8 mouse cellular contexts compared by ENCODE assay signal in genomic region chr10:127069281-127070189, GRCm38 (mm10). TPM values are rescaled to one million over a fixed set of nuclear protein-coding genes. Genes with fewer than 3 reads are reported as not detected.
A peak's percentile ranks its signal among the peaks of the same experiment; 100 is the strongest.
DNase-seq lines count a peak whose midpoint lies in the region; ATAC-seq and TF ChIP-seq lines count a peak whose summit lies in the region.

No protein-coding gene starts in this region.

- peak overlapping the region; percentile 58 for H3K9ac ChIP-seq in lung, embryonic 15.5 days
- peak overlapping the region; percentile 78 for H3K9ac ChIP-seq in forebrain, embryonic 13.5 days
- peak overlapping the region; percentile 67 for H3K9ac ChIP-seq in liver, embryonic 16.5 days (ENCODE audit: low read depth, low read length)

- ATAC-seq in lung, embryonic 15.5 days (ENCODE audit: borderline replicate concordance, extremely low read depth, low FRiP score, low TSS enrichment): peak; percentile 54
- peak; percentile 76 for ATAC-seq in forebrain, embryonic 13.5 days
- ATAC-seq in liver, embryonic 16.5 days (ENCODE audit: low read depth): peak; percentile 20; the same call in 1 of the 2 replicates

- 4% methylated on average over 30 of the region's 30 CpGs for WGBS in lung, embryonic 15.5 days
- WGBS in forebrain, embryonic 13.5 days: 9% methylated on average over 30 of the region's 30 CpGs
- WGBS in liver, embryonic 16.5 days (ENCODE audit: insufficient replicate concordance): 5% methylated on average over 30 of the region's 30 CpGs

- DNase-seq in lung, postnatal 25 days (ENCODE audit: low spot score): no peak
- DNase-seq in brain, embryonic 14.5 days (ENCODE audit: low read depth): peak; percentile 94
- no peak for DNase-seq in adrenal gland, postnatal 25 days
- no peak for DNase-seq in kidney, postnatal 25 days
- DNase-seq in kidney, adult 11 months: no peak

- no peak for TF ChIP-seq POLR2A in brain, embryonic 14.5 days (IDR thresholded peaks at IDR 0.05; ENCODE audit: borderline replicate concordance, extremely low read depth, insufficient read depth, insufficient read length, poor library complexity, severe bottlenecking)

- no peaks in the 10 kb centered on the region for H3K9me3 ChIP-seq in lung, embryonic 15.5 days
- H3K9me3 ChIP-seq in forebrain, embryonic 13.5 days (replicated peaks): no peaks in the 10 kb centered on the region
- no peaks in the 10 kb centered on the region for H3K9me3 ChIP-seq in liver, embryonic 16.5 days (replicated peaks; ENCODE audit: control insufficient read depth, low read length)

- peak overlapping the region; percentile 90 for H3K27ac ChIP-seq in lung, embryonic 15.5 days
- peak overlapping the region; percentile 95 for H3K27ac ChIP-seq in forebrain, embryonic 13.5 days
- peak overlapping the region; percentile 78 for H3K27ac ChIP-seq in liver, embryonic 16.5 days (ENCODE audit: low read length)

- H3K27me3 ChIP-seq in lung, embryonic 15.5 days: no peaks in the 10 kb centered on the region
- no peaks in the 10 kb centered on the region for H3K27me3 ChIP-seq in forebrain, embryonic 13.5 days
- H3K27me3 ChIP-seq in liver, embryonic 16.5 days (ENCODE audit: control insufficient read depth, insufficient read depth, low read depth, low read length): no peaks in the 10 kb centered on the region

- peak overlapping the region; percentile 57 for H3K4me3 ChIP-seq in lung, embryonic 15.5 days
- peak overlapping the region; percentile 58 for H3K4me3 ChIP-seq in forebrain, embryonic 13.5 days
- peak overlapping the region; percentile 73 for H3K4me3 ChIP-seq in liver, embryonic 16.5 days (ENCODE audit: low read depth, low read length)

- peak overlapping the region; percentile 83 for H3K4me2 ChIP-seq in lung, embryonic 15.5 days
- H3K4me2 ChIP-seq in forebrain, embryonic 13.5 days: peak overlapping the region; percentile 97
- H3K4me2 ChIP-seq in liver, embryonic 16.5 days (ENCODE audit: low read depth, low read length): peak overlapping the region; percentile 77

- peaks cover 29% of the 10 kb centered on the region for H3K4me1 ChIP-seq in lung, embryonic 15.5 days
- peaks cover 48% of the 10 kb centered on the region for H3K4me1 ChIP-seq in forebrain, embryonic 13.5 days
- peaks cover 38% of the 10 kb centered on the region for H3K4me1 ChIP-seq in liver, embryonic 16.5 days (ENCODE audit: control insufficient read depth, low read depth, low read length)

- peaks cover 39% of the 10 kb centered on the region for H3K36me3 ChIP-seq in lung, embryonic 15.5 days
- peaks cover 42% of the 10 kb centered on the region for H3K36me3 ChIP-seq in forebrain, embryonic 13.5 days (ENCODE audit: poor library complexity, severe bottlenecking)
- H3K36me3 ChIP-seq in liver, embryonic 16.5 days (ENCODE audit: control insufficient read depth, insufficient read depth): peaks cover 25% of the 10 kb centered on the region

- no peak for TF ChIP-seq CTCF in brain, embryonic 14.5 days (IDR thresholded peaks at IDR 0.05; ENCODE audit: borderline replicate concordance, extremely low read depth, insufficient read depth, insufficient read length)

RNA-seq across cellular contexts. Expression of gene Tspan31, which starts 0.5 kb away (rescaled TPM):
- polyA plus RNA-seq in lung, embryonic 15.5 days (2015; fragmentation: Nextera tagmentation; extraction: Ambion mirVana): 161 and 175 TPM in 2 replicates
- polyA plus RNA-seq in brain, embryonic 14.5 days (2012; rRNA removed): 96.5 and 115 TPM in 2 replicates
- polyA plus RNA-seq in forebrain, embryonic 13.5 days (2015; fragmentation: Nextera tagmentation; extraction: Ambion mirVana): 133 and 141 TPM in 2 replicates
- polyA plus RNA-seq in liver, embryonic 16.5 days (2015; fragmentation: Nextera tagmentation; extraction: Ambion mirVana): 87.4 and 96.7 TPM in 2 replicates
- total RNA-seq in adrenal gland, postnatal 25 days (2021): 103 and 108 TPM in 2 replicates

RNA-seq across cellular contexts. Expression of gene Agap2, which starts 5.5 kb away (rescaled TPM):
- polyA plus RNA-seq in lung, embryonic 15.5 days (2015; fragmentation: Nextera tagmentation; extraction: Ambion mirVana): 0.05 and 0.07 TPM in 2 replicates
- polyA plus RNA-seq in brain, embryonic 14.5 days (2012; rRNA removed): 113 and 151 TPM in 2 replicates
- polyA plus RNA-seq in forebrain, embryonic 13.5 days (2015; fragmentation: Nextera tagmentation; extraction: Ambion mirVana): 1.5 and 1.7 TPM in 2 replicates
- polyA plus RNA-seq in liver, embryonic 16.5 days (2015; fragmentation: Nextera tagmentation; extraction: Ambion mirVana): 0.71 and 1.2 TPM in 2 replicates
- total RNA-seq in adrenal gland, postnatal 25 days (2021): 2.6 and 3.8 TPM in 2 replicates

RNA-seq across cellular contexts. Expression of gene Cdk4, which starts 6.2 kb away (rescaled TPM):
- polyA plus RNA-seq in lung, embryonic 15.5 days (2015; fragmentation: Nextera tagmentation; extraction: Ambion mirVana): 1,786 and 1,890 TPM in 2 replicates
- 871 and 1,231 TPM in 2 replicates for polyA plus RNA-seq in brain, embryonic 14.5 days (2012; rRNA removed)
- polyA plus RNA-seq in forebrain, embryonic 13.5 days (2015; fragmentation: Nextera tagmentation; extraction: Ambion mirVana): 2,414 and 2,431 TPM in 2 replicates
- polyA plus RNA-seq in liver, embryonic 16.5 days (2015; fragmentation: Nextera tagmentation; extraction: Ambion mirVana): 293 and 317 TPM in 2 replicates
- 218 and 247 TPM in 2 replicates for total RNA-seq in adrenal gland, postnatal 25 days (2021)

RNA-seq across cellular contexts. Expression of gene March9, which starts 9.6 kb away (rescaled TPM):
- polyA plus RNA-seq in lung, embryonic 15.5 days (2015; fragmentation: Nextera tagmentation; extraction: Ambion mirVana): 0.61 and 0.86 TPM in 2 replicates
- polyA plus RNA-seq in brain, embryonic 14.5 days (2012; rRNA removed): 35.9 and 51.7 TPM in 2 replicates
- polyA plus RNA-seq in forebrain, embryonic 13.5 days (2015; fragmentation: Nextera tagmentation; extraction: Ambion mirVana): 4.0 and 4.5 TPM in 2 replicates
- not detected in 2 replicates for polyA plus RNA-seq in liver, embryonic 16.5 days (2015; fragmentation: Nextera tagmentation; extraction: Ambion mirVana)
- total RNA-seq in adrenal gland, postnatal 25 days (2021): 8.6 and 10.9 TPM in 2 replicates

RNA-seq across cellular contexts. Expression of gene Cyp27b1, which starts 21.5 kb away (rescaled TPM):
- polyA plus RNA-seq in lung, embryonic 15.5 days (2015; fragmentation: Nextera tagmentation; extraction: Ambion mirVana): 0.16 and 0.25 TPM in 2 replicates
- 0.63 and 0.97 TPM in 2 replicates for polyA plus RNA-seq in brain, embryonic 14.5 days (2012; rRNA removed)
- 0.06 TPM in 1 of 2 replicates, not detected in the other for polyA plus RNA-seq in forebrain, embryonic 13.5 days (2015; fragmentation: Nextera tagmentation; extraction: Ambion mirVana)
- 0.04 TPM in 1 of 2 replicates, not detected in the other for polyA plus RNA-seq in liver, embryonic 16.5 days (2015; fragmentation: Nextera tagmentation; extraction: Ambion mirVana)
- total RNA-seq in adrenal gland, postnatal 25 days (2021): 0.33 TPM in 1 of 2 replicates, not detected in the other

Comparison
In these comparisons a context has a peak if more than half of its experiments do, and no peak if none do; other contexts are left out.
1. ATAC-seq: peak in every context shown above with its lines; median percentile 76 in forebrain, embryonic 13.5 days; 54 in lung, embryonic 15.5 days; 20 in liver, embryonic 16.5 days.
2. RNA of gene Agap2, which starts 5.5 kb away (polyA plus RNA-seq): 113 to 151 TPM in brain, embryonic 14.5 days; 1.5 to 1.7 TPM in forebrain, embryonic 13.5 days, 0.71 to 1.2 TPM in liver, embryonic 16.5 days and 0.05 to 0.07 TPM in lung, embryonic 15.5 days; every median in the first group is over 10 times any median in the second.
3. Peak in every context shown above with its lines, with median percentiles within 50 percentile points of each other: H3K27ac ChIP-seq, H3K4me2 ChIP-seq, H3K4me3 ChIP-seq and H3K9ac ChIP-seq.